Mouse (Mus musculus) thymus, adult 2 months (tissue): ENCODE measurements around the gene Ifna13.

ENCODE experiments used
- CTCF ChIP-seq: fragments of 200-500 bp; IDR thresholded peaks from 2 replicates; pipeline ENCODE4 v1.5.1; 2012; ENCODE audit warnings: mild to moderate bottlenecking, control low read depth, low read length, moderate library complexity, borderline replicate concordance; ENCODE audit not compliant: control insufficient read depth, poor library complexity, insufficient read depth; ENCODE audit errors: extremely low read depth
- POLR2A ChIP-seq: fragments of 200-500 bp; IDR thresholded peaks from 2 replicates; pipeline ENCODE4 v1.6.1; 2012; ENCODE audit warnings: mild to moderate bottlenecking, low read length, control low read depth, moderate library complexity; ENCODE audit not compliant: control insufficient read depth, poor library complexity, insufficient read depth; ENCODE audit errors: extremely low read depth

DNA sequence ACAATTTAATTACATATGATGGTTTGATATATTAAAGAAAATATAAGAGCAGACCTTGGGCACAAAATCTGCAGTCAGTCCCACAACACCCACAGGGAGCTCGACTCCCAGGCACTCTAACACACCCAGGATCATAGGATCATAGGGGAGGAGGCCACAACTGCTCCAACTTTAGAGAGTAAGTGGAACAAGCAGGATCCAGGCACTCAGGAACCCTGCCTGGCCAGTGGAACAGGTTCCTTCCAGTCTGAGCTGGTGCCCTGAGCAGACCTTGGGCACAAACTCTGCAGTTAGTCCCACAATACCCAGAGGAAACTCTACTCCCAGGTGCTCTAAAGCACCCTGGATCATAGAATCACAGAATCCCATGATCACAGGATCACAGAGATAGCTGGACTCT, 11.2 kb upstream of the Ifna13 start:
- no peak for TF ChIP-seq CTCF
- no peak for TF ChIP-seq POLR2A
